Mouse (Mus musculus) kidney, adult 2 months (tissue): ENCODE measurements at regions not wholly inside any gene's neighbourhood (a gene's known extent, or its start where the extent isn't known, plus 50 kb on each side); places are given as distances from the start of the nearest gene placed in this dataset.
A peak's percentile ranks its signal among the peaks of the same experiment; 100 is the strongest.

ENCODE experiments used
- DNase-seq: peaks from one replicate; pipeline ENCODE4 v3.0.0; 2021
- H3K27ac ChIP-seq: fragments of 200-500 bp; 2 replicates; pipeline ENCODE4 v1.5.1; 2012; ENCODE audit warnings: low read depth, low read length, control low read depth, inconsistent platforms; ENCODE audit not compliant: insufficient read depth
- H3K27me3 ChIP-seq: fragments of 200-500 bp; replicated peaks from 2 replicates; pipeline ENCODE4 v1.6.1; 2012; ENCODE audit warnings: mild to moderate bottlenecking, moderate library complexity, low read length, inconsistent platforms; ENCODE audit not compliant: control insufficient read depth, insufficient read depth
- H3K36me3 ChIP-seq: fragments of 200-500 bp; 2 replicates; pipeline ENCODE4 v1.6.1; 2012; ENCODE audit warnings: mild to moderate bottlenecking, moderate library complexity, low read length, inconsistent platforms; ENCODE audit not compliant: control insufficient read depth, insufficient read depth
- H3K4me1 ChIP-seq: fragments of 200-500 bp; 2 replicates; pipeline ENCODE4 v1.6.1; 2011; ENCODE audit warnings: low read length; ENCODE audit not compliant: control insufficient read depth, insufficient read depth
- H3K4me3 ChIP-seq: fragments of 200-500 bp; 2 replicates; pipeline ENCODE4 v1.5.1; 2011; ENCODE audit warnings: mild to moderate bottlenecking, low read depth, low read length, control low read depth; ENCODE audit not compliant: insufficient read depth
- CTCF ChIP-seq: fragments of 200-500 bp; conservative IDR thresholded peaks from 2 replicates; pipeline ENCODE4 v1.5.1; 2011; ENCODE audit warnings: low read depth, mild to moderate bottlenecking, control low read depth, low read length, moderate library complexity, mixed read lengths; ENCODE audit not compliant: insufficient read depth, insufficient read length
- POLR2A ChIP-seq: fragments of 200-500 bp; IDR thresholded peaks from one replicate; pipeline ENCODE4 v1.6.1; 2011; ENCODE audit warnings: low read depth, low read length, control low read depth
- WGBS: fragments of 180-500 bp; shearing (Covaris S2); methylation state at CpG from one replicate; pipeline ENCODE4 v1.1.7; 2018; 5-methylcytosine and 5-hydroxymethylcytosine counted together

- 91% methylated on average over 10 of the region's 10 CpGs for WGBS
- H3K4me1 ChIP-seq, result no peaks in the 10 kb centered on the region
- no peaks in the 10 kb centered on the region for H3K27me3 ChIP-seq
- H3K36me3 ChIP-seq, result no peaks in the 10 kb centered on the region
- no peak overlapping the region for H3K27ac ChIP-seq
- DNase-seq, result no peak
- H3K4me3 ChIP-seq, result no peak overlapping the region
- no peak for TF ChIP-seq CTCF
These were observed 326.9 kb upstream of the Dio3 start for GRCm38 (mm10) chr12:109951884-109952456.

- no peaks in the 10 kb centered on the region for H3K4me1 ChIP-seq
- TF ChIP-seq CTCF, result 0 out of 2 replicates have a peak, but pooled peaks have one; percentile 4
- TF ChIP-seq POLR2A, result no peak
- no peak overlapping the region for H3K27ac ChIP-seq
- H3K36me3 ChIP-seq, result no peaks in the 10 kb centered on the region
- H3K4me3 ChIP-seq, result no peak overlapping the region
- H3K27me3 ChIP-seq, result no peaks in the 10 kb centered on the region
- no peak for DNase-seq
- 65% methylated on average over 3 of the region's 3 CpGs for WGBS
These were observed 325.9 kb upstream of the Dio3 start for GRCm38 (mm10) chr12:109952933-109953332.

DNA sequence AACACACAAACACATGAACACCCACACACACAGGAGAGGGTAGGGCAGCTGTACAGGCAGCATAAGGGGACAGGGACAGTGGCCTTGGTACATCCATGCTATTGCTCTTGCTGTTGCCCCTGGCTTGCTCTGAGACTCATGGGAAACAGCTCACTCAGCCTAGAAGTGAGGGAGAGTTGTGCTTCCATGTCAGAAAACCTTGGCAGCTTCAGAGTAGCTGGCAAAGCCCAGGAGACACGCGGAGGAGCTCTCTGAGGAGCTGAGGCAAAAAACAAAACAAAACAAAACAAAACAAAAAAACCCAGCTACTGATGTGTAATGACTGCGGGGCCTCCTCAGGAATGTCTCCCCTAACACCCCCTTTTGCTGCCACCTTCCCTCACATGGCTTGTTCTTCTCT is 321.6 kb upstream of the Dio3 start:
- Histone ChIP-seq H3K27ac (no peak overlapping the region), H3K27me3 (no peaks in the 10 kb centered on the region), H3K36me3 (no peaks in the 10 kb centered on the region), H3K4me1 (no peaks in the 10 kb centered on the region), H3K4me3 (no peak overlapping the region)
- no peak for DNase-seq
- 78% methylated on average over 3 of the region's 3 CpGs for WGBS
- TF ChIP-seq CTCF (no peak), POLR2A (no peak)

GRCm38 (mm10) chr12:109958357-109959085 is 320.3 kb upstream of the Dio3 start:
- no peaks in the 10 kb centered on the region for H3K36me3 ChIP-seq
- no peak overlapping the region for H3K27ac ChIP-seq
- no peak overlapping the region for H3K4me3 ChIP-seq
- peak; percentile 62 for TF ChIP-seq CTCF
- no peak for TF ChIP-seq POLR2A
- H3K4me1 ChIP-seq, result no peaks in the 10 kb centered on the region
- H3K27me3 ChIP-seq, result no peaks in the 10 kb centered on the region
- 45% methylated on average over 18 of the region's 18 CpGs for WGBS
- peak; percentile 65 for DNase-seq

DNA sequence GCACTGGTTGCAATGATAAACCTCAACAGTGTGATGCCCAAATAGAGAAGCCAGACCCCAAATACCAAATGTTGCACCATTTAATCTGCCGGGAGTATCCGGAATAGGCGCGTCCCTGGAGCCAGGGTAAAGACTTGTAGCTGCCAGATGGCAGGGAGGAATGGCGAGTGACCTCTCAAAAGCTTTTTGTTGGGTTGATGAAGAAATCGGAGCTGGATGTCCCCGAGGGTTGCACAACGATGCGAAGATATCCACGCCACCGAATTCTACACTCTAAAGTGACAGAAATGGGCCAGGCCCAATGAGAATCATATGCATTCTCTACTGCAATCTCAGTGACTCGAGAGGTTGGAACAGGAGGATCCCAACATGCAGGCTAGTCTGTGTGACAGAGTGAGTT is 312.1 kb upstream of the Dio3 start:
- WGBS, result 86% methylated on average over 12 of the region's 12 CpGs
- no peak for DNase-seq

DNA sequence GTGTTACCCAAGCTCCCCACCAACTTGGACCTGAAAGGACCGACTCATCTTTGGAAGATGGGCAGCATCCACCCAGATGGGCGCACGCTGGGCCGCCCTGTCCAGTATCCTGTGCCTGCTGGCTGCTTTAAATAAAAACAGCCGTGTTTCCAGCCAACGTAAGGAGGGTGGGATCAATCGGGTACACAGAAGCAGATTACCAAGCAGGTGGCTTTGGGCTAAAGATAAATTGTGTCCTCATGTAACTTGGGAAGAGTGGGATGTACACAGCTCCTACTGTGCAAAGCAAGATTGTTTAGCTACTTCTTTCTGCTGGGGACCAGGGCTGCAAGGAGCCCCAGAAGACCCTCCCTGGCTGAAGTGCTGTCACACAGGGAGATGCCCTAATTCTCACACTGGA is 310.6 kb upstream of the Dio3 start:
- no peak for DNase-seq
- no peak overlapping the region for H3K27ac ChIP-seq
- no peaks in the 10 kb centered on the region for H3K27me3 ChIP-seq
- no peaks in the 10 kb centered on the region for H3K4me1 ChIP-seq
- H3K4me3 ChIP-seq, result no peak overlapping the region
- 90% methylated on average over 7 of the region's 7 CpGs for WGBS
- H3K36me3 ChIP-seq, result no peaks in the 10 kb centered on the region
- TF ChIP-seq CTCF (no peak), POLR2A (no peak)

More for the DNA sequence above, 312.1 kb upstream of the Dio3 start:
- no peak overlapping the region for H3K4me3 ChIP-seq
- H3K27me3 ChIP-seq, result no peaks in the 10 kb centered on the region
- TF ChIP-seq POLR2A (no peak), CTCF (no peak)
- no peaks in the 10 kb centered on the region for H3K36me3 ChIP-seq
- H3K27ac ChIP-seq, result no peak overlapping the region
- H3K4me1 ChIP-seq, result no peaks in the 10 kb centered on the region

DNA sequence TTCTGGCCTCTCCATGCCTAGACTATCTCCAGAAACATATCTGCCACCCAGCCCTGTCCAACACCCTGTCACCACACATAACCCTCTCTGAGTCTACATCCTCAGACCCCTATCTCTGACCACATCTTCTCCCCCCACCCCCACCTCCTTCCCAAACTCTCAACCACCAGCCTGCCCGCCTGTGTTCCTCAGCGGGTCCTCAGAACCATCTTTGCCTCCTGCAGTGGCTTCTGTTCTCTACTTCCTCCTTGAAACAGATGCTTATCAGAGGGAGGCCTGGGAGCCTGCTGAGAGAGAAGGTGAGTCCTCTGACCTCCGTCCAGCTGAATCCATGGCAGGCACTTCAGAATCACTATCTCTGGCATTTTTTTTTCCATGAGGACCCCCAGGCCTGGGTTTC is 307.4 kb upstream of the Dio3 start:
- no peak for TF ChIP-seq CTCF
- no peak for TF ChIP-seq POLR2A
- Histone ChIP-seq H3K4me1 (no peaks in the 10 kb centered on the region), H3K4me3 (no peak overlapping the region), H3K36me3 (no peaks in the 10 kb centered on the region), H3K27ac (no peak overlapping the region), H3K27me3 (no peaks in the 10 kb centered on the region)
- WGBS, result 75% methylated on average over 3 of the region's 3 CpGs
- no peak for DNase-seq
